Mouse (Mus musculus) midbrain, embryonic 11.5 days (tissue): ENCODE results near the gene Frmd4a. TPM values are rescaled to one million over a fixed set of nuclear protein-coding genes. Genes with fewer than 3 reads are reported as not detected.

Source experiments
- ATAC-seq: fragments of 200-750 bp; cut with Nextera tagmentation; 2 replicates; pipeline ENCODE4 v1.8.0; 2017; ENCODE audit warnings: moderate TSS enrichment, moderate library complexity; ENCODE audit not compliant: low FRiP score
- DNase-seq: peaks from one replicate; pipeline ENCODE4 v3.0.0; 2015; ENCODE audit warnings: low spot score; ENCODE audit errors: missing footprints
- H3K27ac ChIP-seq: fragments of 300-500 bp; sonication (generic); 2 replicates; pipeline ENCODE4 v1.5.1; 2014; ENCODE audit warnings: low read depth, low read length
- H3K27me3 ChIP-seq: fragments of 300-500 bp; sonication (generic); 2 replicates; pipeline ENCODE4 v1.6.1; 2014; ENCODE audit warnings: mild to moderate bottlenecking, low read length, moderate library complexity, mixed read lengths; ENCODE audit not compliant: control insufficient read depth, insufficient read depth
- H3K36me3 ChIP-seq: fragments of 300-500 bp; sonication (generic); 2 replicates; pipeline ENCODE4 v1.6.1; 2014; ENCODE audit warnings: mild to moderate bottlenecking, low read length, moderate library complexity, mixed read lengths; ENCODE audit not compliant: control insufficient read depth, insufficient read depth
- H3K4me1 ChIP-seq: fragments of 300-500 bp; sonication (generic); 2 replicates; pipeline ENCODE4 v1.6.1; 2014; ENCODE audit warnings: low read length; ENCODE audit not compliant: control insufficient read depth, insufficient read depth
- H3K4me2 ChIP-seq: fragments of 300-500 bp; sonication (generic); 2 replicates; pipeline ENCODE4 v1.6.1; 2014; ENCODE audit warnings: mild to moderate bottlenecking, moderate library complexity
- H3K4me3 ChIP-seq: fragments of 300-500 bp; sonication (generic); 2 replicates; pipeline ENCODE4 v1.5.1; 2014; ENCODE audit warnings: low read depth, low read length
- H3K9ac ChIP-seq: fragments of 300-500 bp; sonication (generic); 2 replicates; pipeline ENCODE4 v1.6.1; 2014; ENCODE audit warnings: low read length
- H3K9me3 ChIP-seq: fragments of 300-500 bp; sonication (generic); 2 replicates; pipeline ENCODE4 v1.6.1; 2016; ENCODE audit warnings: low read length; ENCODE audit not compliant: control insufficient read depth
- WGBS: fragments of 180-500 bp; shearing (Covaris S2); extraction: QIAGEN DNeasy Blood & Tissue Kit; methylation state at CpG from one replicate; pipeline ENCODE4 v1.1.7; 2014; 5-methylcytosine and 5-hydroxymethylcytosine counted together
- polyA plus RNA-seq: library from polyadenylated mRNA; unstranded; fragments of >200 nt; fragmentation: Nextera tagmentation; extraction: Ambion mirVana; gene quantifications from 2 replicates; pipeline ENCODE4 v1.2.1, GENCODE M21; 2014

Frmd4a gene
- polyA plus RNA-seq, 1 experiment from 2014 or later, result 35.2 TPM

DNA sequence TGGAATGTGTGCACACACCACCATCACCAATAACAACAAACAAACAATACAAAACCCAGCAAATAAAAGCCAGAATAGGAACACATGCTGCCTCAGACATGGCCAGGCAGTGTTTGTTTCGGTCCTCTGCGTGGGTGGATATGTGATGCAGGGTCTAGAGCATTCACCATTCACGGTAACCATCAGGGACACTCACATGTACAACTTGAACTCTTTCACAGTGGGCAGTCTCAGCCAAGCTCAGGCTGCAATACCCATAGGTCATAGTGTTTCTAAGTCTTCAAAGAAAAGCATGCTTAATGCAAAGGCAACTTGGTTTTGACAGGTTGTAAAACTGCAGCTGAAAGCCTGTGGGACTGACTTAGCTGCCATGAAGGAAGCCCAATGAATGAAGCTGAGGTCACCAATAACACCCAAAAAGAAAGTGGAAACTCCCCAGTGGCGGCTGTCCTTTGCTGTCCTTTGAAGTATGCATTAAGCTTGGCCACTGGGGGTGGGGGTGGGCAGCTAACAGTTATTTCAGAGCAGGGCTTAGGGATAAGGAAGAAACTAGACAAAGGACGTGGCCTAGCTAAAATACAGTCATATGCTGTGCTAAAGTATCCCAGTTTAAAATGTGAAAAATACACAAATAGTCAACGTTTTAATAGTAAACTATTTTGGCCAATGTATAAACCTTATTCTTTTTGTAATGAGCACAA, 602.5 kb downstream of the Frmd4a start:
- DNase-seq (peak; percentile 83), ATAC-seq (no peak)
- 57% methylated on average over 6 of the region's 6 CpGs for WGBS
- Histone ChIP-seq H3K4me2 (no peak overlapping the region), H3K27me3 (no peaks in the 10 kb centered on the region), H3K4me3 (no peak overlapping the region), H3K36me3 (peaks cover 8% of the 10 kb centered on the region; the same call in 1 of the 2 replicates), H3K9ac (no peak overlapping the region), H3K4me1 (peaks cover 7% of the 10 kb centered on the region; the same call in 1 of the 2 replicates), H3K27ac (no peak overlapping the region), H3K9me3 (no peaks in the 10 kb centered on the region)

DNA sequence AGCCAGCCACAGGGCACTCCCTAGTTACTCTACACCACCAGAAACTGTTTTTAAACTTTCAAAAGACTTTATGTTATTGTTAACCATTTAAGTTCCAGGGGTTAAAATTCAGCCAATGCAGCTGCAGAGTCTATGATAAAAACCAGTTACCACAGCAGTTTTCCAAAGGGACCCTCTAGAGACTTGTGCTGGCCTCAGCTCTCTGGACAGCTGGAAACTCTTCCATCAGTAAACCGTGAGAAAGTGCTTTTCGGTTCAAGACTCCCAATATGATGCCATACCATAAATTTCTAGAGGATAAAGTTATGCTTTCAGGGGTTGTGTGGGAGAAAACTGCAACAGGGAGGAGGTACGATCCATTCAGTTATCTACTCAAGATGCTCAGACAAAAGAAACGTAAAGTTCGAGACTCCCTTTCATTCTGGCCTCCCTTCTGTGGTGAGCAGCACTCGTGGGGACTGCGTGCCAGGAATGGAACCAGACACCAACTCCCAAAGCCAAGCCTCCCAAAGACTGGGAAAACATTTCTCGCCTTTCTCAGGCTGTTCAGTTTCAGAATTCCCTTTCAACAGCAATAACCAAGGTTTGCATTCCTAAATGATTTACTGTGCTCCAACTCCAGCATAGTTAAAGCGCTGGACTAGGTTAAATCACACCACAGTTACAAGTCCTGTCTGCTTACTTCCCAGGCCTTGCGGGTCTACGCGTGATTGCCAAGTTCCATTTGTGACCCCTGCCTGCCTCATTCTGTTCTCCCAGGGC, 603.3 kb downstream of the Frmd4a start:
- ATAC-seq (no peak), DNase-seq (peak; percentile 83)
- H3K36me3 ChIP-seq, result peaks cover 8% of the 10 kb centered on the region; the same call in 1 of the 2 replicates
- H3K4me2 ChIP-seq, result no peak overlapping the region
- H3K27ac ChIP-seq, result no peak overlapping the region
- H3K9ac ChIP-seq, result no peak overlapping the region
- peaks cover 7% of the 10 kb centered on the region; the same call in 1 of the 2 replicates for H3K4me1 ChIP-seq
- no peak overlapping the region for H3K4me3 ChIP-seq
- no peaks in the 10 kb centered on the region for H3K9me3 ChIP-seq
- H3K27me3 ChIP-seq, result no peaks in the 10 kb centered on the region
- 83% methylated on average over 12 of the region's 12 CpGs for WGBS

DNA sequence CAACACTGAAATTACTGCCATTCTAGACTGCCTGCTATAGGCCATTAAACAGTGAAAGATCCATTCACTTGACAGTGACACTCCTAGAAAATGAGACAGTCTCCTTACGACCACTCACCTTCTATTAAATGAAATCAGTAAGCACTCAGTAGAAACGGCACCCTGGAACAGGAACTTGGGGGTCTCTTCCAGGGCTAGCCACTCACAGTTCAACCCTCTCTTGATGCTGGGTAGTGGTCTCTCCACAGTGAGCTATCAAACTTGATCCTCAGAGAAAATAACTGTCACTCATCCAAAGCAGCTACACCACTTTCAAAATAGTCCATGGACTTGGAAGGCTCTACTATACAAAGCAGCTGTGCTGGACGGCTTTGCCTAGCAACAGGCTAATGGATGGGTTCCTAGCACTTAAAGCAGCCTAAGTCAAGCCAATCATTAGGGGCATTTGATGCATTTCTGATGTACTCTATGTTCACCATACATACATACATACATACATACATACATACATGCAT, 604.0 kb downstream of the Frmd4a start:
- 87% methylated on average over 3 of the region's 3 CpGs for WGBS
- Histone ChIP-seq H3K27ac (no peak overlapping the region), H3K4me1 (peaks cover 7% of the 10 kb centered on the region; the same call in 1 of the 2 replicates), H3K27me3 (no peaks in the 10 kb centered on the region), H3K36me3 (peaks cover 8% of the 10 kb centered on the region; the same call in 1 of the 2 replicates), H3K4me3 (no peak overlapping the region), H3K9ac (no peak overlapping the region), H3K4me2 (no peak overlapping the region), H3K9me3 (no peaks in the 10 kb centered on the region)
- DNase-seq (no peak), ATAC-seq (no peak)

- no peak overlapping the region for H3K9ac ChIP-seq
- no peak for ATAC-seq
These were observed 609.4 kb downstream of the Frmd4a start for GRCm38 (mm10) chr2:4626911-4627310.

DNA sequence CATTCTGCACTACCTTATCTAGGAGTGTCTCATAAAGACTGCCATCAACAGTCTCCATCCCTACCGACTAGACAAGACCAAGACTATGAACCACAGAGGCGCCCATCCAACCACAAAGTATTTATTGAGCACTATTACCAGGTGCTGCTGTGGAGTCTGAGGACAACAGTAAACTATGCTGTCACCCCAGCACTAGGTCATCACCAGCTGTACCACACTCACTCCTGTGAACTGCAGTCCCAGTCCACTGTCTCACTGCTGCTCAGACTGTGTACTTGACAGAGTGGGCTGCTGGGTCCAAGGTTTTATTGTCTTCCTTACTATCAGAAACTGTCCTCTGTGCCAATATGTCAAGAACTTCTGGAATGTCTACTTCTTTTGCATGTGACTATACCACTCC, 611.4 kb downstream of the Frmd4a start:
- no peak overlapping the region for H3K4me3 ChIP-seq
- H3K27me3 ChIP-seq, result no peaks in the 10 kb centered on the region
- H3K4me2 ChIP-seq, result no peak overlapping the region
- 86% methylated on average over 2 of the region's 2 CpGs for WGBS
- ATAC-seq (no peak), DNase-seq (no peak)
- H3K27ac ChIP-seq, result no peak overlapping the region
- H3K9me3 ChIP-seq, result no peaks in the 10 kb centered on the region
- no peak overlapping the region for H3K9ac ChIP-seq
- H3K4me1 ChIP-seq, result no peaks in the 10 kb centered on the region
- peaks cover 12% of the 10 kb centered on the region for H3K36me3 ChIP-seq

More at GRCm38 (mm10) chr2:4626911-4627310, 609.4 kb downstream of the Frmd4a start:
- 94% methylated on average over 3 of the region's 3 CpGs for WGBS
- Histone ChIP-seq H3K9me3 (no peaks in the 10 kb centered on the region), H3K4me2 (no peak overlapping the region), H3K4me1 (no peaks in the 10 kb centered on the region), H3K36me3 (peaks cover 10% of the 10 kb centered on the region; the same call in 1 of the 2 replicates), H3K4me3 (no peak overlapping the region), H3K27me3 (no peaks in the 10 kb centered on the region), H3K27ac (no peak overlapping the region)
- no peak for DNase-seq

DNA sequence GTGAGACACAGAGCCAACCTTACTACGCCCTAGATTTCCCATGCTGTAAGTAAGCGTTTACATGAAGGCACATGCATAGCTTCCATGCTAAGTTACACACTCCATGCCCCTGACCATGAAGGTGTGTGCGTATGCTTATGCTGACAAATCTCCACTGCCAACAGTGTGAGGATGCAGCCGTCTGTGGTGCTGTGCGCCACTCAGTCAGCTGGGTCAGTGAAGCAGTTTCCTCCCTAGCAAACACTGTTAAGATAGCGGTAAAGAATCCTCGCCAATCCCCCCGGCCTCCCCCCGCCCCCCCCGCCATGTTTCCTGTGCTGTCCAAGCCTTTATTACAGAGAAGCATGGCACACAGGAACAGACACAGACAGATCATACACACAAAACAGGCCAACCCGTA, 612.0 kb downstream of the Frmd4a start:
- no peaks in the 10 kb centered on the region for H3K27me3 ChIP-seq
- H3K4me1 ChIP-seq, result no peaks in the 10 kb centered on the region
- H3K27ac ChIP-seq, result no peak overlapping the region
- peaks cover 12% of the 10 kb centered on the region; the same call in 1 of the 2 replicates for H3K36me3 ChIP-seq
- no peak overlapping the region for H3K9ac ChIP-seq
- no peak overlapping the region for H3K4me3 ChIP-seq
- no peaks in the 10 kb centered on the region for H3K9me3 ChIP-seq
- ATAC-seq (no peak), DNase-seq (no peak)
- H3K4me2 ChIP-seq, result no peak overlapping the region
- WGBS, result 93% methylated on average over 11 of the region's 11 CpGs

DNA sequence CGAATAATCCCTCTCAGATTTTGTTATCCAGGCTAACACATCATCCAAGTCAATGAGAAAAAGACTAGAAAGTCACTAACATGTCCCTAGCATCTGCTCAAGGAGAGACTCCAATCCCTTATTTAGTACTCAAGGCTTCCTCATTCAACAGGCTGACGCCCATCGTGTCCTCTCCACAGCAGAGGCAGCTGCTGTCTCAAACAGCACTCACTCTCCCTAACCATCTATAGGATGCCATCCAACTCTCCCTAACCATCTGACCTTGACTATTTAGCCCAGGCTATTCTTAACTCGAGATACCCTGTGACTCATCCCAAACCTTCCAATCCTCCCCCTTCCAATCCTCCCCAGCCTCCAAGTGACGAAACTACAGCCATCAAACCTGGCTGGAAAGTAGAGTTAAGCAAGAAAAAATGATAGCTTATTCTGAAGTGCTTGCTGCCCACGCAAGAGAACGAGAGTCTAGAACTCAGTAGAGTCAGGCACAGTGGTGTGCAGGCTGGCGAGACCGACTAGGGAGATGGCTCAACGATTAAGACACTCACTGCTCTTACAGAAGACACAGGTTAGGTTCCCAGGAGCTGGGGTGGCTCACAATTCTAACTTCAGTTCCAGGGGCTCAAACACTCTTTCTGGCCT, 612.8 kb downstream of the Frmd4a start:
- H3K9ac ChIP-seq, result no peak overlapping the region
- no peaks in the 10 kb centered on the region for H3K4me1 ChIP-seq
- DNase-seq (no peak), ATAC-seq (no peak)
- H3K4me2 ChIP-seq, result no peak overlapping the region
- no peak overlapping the region for H3K27ac ChIP-seq
- WGBS, result 96% methylated on average over 10 of the region's 10 CpGs
- no peak overlapping the region for H3K4me3 ChIP-seq
- H3K27me3 ChIP-seq, result no peaks in the 10 kb centered on the region
- no peaks in the 10 kb centered on the region for H3K9me3 ChIP-seq
- peaks cover 12% of the 10 kb centered on the region; the same call in 1 of the 2 replicates for H3K36me3 ChIP-seq

DNA sequence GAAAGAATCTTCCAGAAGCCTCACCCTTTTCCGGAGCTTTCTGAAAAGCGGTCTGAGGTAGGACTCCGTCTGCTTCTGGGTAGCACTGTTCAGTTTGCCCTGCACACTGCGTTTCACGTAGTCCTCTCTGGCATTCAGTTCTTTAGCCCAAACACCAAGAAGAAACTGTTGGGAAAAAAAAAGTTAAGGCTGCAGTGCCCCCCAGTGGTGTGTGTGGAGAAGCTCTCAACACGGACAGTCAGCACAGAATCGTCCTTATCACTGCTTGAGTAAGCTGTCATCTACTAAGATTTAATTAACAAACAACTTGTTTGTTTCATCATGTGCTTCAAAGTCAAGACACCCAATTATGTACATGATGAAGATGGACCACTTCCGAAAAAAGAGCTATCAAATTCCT, 618.3 kb downstream of the Frmd4a start:
- no peaks in the 10 kb centered on the region for H3K9me3 ChIP-seq
- no peak overlapping the region for H3K4me3 ChIP-seq
- no peaks in the 10 kb centered on the region for H3K4me1 ChIP-seq
- H3K9ac ChIP-seq, result no peak overlapping the region
- WGBS, result 94% methylated on average over 8 of the region's 8 CpGs
- no peak overlapping the region for H3K27ac ChIP-seq
- H3K4me2 ChIP-seq, result no peak overlapping the region
- no peak for DNase-seq
- no peaks in the 10 kb centered on the region for H3K27me3 ChIP-seq
- ATAC-seq, result no peak
- peaks cover 16% of the 10 kb centered on the region for H3K36me3 ChIP-seq
